Mouse (Mus musculus) liver, adult (tissue): ENCODE measurements around the gene Glrx2.
"Not testable (repeated sequence)": the region's sequence is repeated elsewhere in the genome, so short reads cannot be mapped to it uniquely, and the experiment has no call there.

Experiments
- GATA4 ChIP-seq: IDR thresholded peaks from 2 replicates; pipeline ENCODE4 v1.6.1; 2014; ENCODE audit warnings: mild to moderate bottlenecking, low read length; ENCODE audit not compliant: insufficient replicate concordance

Gene Glrx2

GRCm38 (mm10) chr1:143716038-143716437 lies at the start of gene Glrx2:
Glrx2 (plus strand) TSS chr1:143716338.
- TF ChIP-seq GATA4 = not testable (repeated sequence)

- no peak for TF ChIP-seq GATA4
Observed at GRCm38 (mm10) chr1:143675734-143676361, 40.3 kb upstream of the Glrx2 start.

- no peak for TF ChIP-seq GATA4
Observed at GRCm38 (mm10) chr1:143681108-143681507, 35.0 kb upstream of the Glrx2 start.

- TF ChIP-seq GATA4 = no peak
Observed at GRCm38 (mm10) chr1:143684849-143685248, 31.3 kb upstream of the Glrx2 start.

- TF ChIP-seq GATA4 = no peak
Observed at GRCm38 (mm10) chr1:143701736-143702135, 14.4 kb upstream of the Glrx2 start.

- no peak for TF ChIP-seq GATA4
Observed at GRCm38 (mm10) chr1:143702141-143702740, 13.9 kb upstream of the Glrx2 start.

- no peak for TF ChIP-seq GATA4
Observed at GRCm38 (mm10) chr1:143702741-143703262, 13.3 kb upstream of the Glrx2 start, which contains the start of gene Cdc73. Cdc73 (minus strand) TSS chr1:143702893.

- no peak for TF ChIP-seq GATA4
Observed at GRCm38 (mm10) chr1:143707006-143707405, 9.1 kb upstream of the Glrx2 start.

GRCm38 (mm10) chr1:143708361-143708760 lies 7.8 kb upstream of the Glrx2 start:
- no peak for TF ChIP-seq GATA4

- TF ChIP-seq GATA4 = no peak
Observed at GRCm38 (mm10) chr1:143709966-143710626, 6.0 kb upstream of the Glrx2 start.

GRCm38 (mm10) chr1:143710627-143710976 lies 5.5 kb upstream of the Glrx2 start:
- no peak for TF ChIP-seq GATA4

- TF ChIP-seq GATA4 = no peak
Observed at GRCm38 (mm10) chr1:143724456-143725064, 8.4 kb downstream of the Glrx2 start.

GRCm38 (mm10) chr1:143727701-143728445 lies 11.7 kb downstream of the Glrx2 start:
- no peak for TF ChIP-seq GATA4

GRCm38 (mm10) chr1:143730899-143731298 lies 14.8 kb downstream of the Glrx2 start:
- TF ChIP-seq GATA4 = no peak

- TF ChIP-seq GATA4 = no peak
Observed at GRCm38 (mm10) chr1:143731691-143732090, 15.6 kb downstream of the Glrx2 start.
